Mouse (Mus musculus) heart, embryonic 13.5 days (tissue): ENCODE measurements around the gene Trafd1. TPM values are rescaled to one million over a fixed set of nuclear protein-coding genes. Genes with fewer than 3 reads are reported as not detected.
"Not testable (repeated sequence)": the region's sequence is repeated elsewhere in the genome, so short reads cannot be mapped to it uniquely, and the experiment has no call there.

Experiments used
- ATAC-seq: fragments of 200-750 bp; cut with Nextera tagmentation; 2 replicates; pipeline ENCODE4 v1.8.0; 2017; ENCODE audit warnings: moderate TSS enrichment; ENCODE audit not compliant: insufficient number of reproducible peaks, low FRiP score, low TSS enrichment; ENCODE audit errors: extremely low read depth
- H3K27ac ChIP-seq: fragments of 300-500 bp; sonication (generic); replicated peaks from 2 replicates; pipeline ENCODE4 v1.5.1; 2015; ENCODE audit warnings: moderate library complexity, mild to moderate bottlenecking, inconsistent platforms
- H3K27me3 ChIP-seq: fragments of 300-500 bp; sonication (generic); replicated peaks from 2 replicates; pipeline ENCODE4 v1.6.1; 2015; ENCODE audit warnings: mild to moderate bottlenecking, inconsistent platforms
- H3K36me3 ChIP-seq: fragments of 300-500 bp; sonication (generic); 2 replicates; pipeline ENCODE4 v1.6.1; 2015; ENCODE audit warnings: mild to moderate bottlenecking, inconsistent platforms
- H3K4me1 ChIP-seq: fragments of 300-500 bp; sonication (generic); 2 replicates; pipeline ENCODE4 v1.6.1; 2015; ENCODE audit warnings: inconsistent platforms
- H3K4me2 ChIP-seq: fragments of 300-500 bp; sonication (generic); 2 replicates; pipeline ENCODE4 v1.6.1; 2015; ENCODE audit warnings: inconsistent platforms, mild to moderate bottlenecking, moderate library complexity
- H3K4me3 ChIP-seq: fragments of 300-500 bp; sonication (generic); 2 replicates; pipeline ENCODE4 v1.5.1; 2015; ENCODE audit warnings: moderate library complexity, mild to moderate bottlenecking, inconsistent platforms
- H3K9ac ChIP-seq: fragments of 300-500 bp; sonication (generic); 2 replicates; pipeline ENCODE4 v1.6.1; 2015; ENCODE audit warnings: inconsistent platforms, mild to moderate bottlenecking, moderate library complexity
- H3K9me3 ChIP-seq: fragments of 300-500 bp; sonication (generic); 2 replicates; pipeline ENCODE4 v1.6.1; 2016; ENCODE audit warnings: inconsistent platforms
- WGBS: fragments of 180-500 bp; shearing (Covaris S2); methylation state at CpG from one replicate; pipeline ENCODE4 v1.1.7; 2015; ENCODE audit warnings: mixed read lengths; 5-methylcytosine and 5-hydroxymethylcytosine counted together
- polyA plus RNA-seq: library from polyadenylated mRNA; unstranded; fragments of >200 nt; fragmentation: Nextera tagmentation; extraction: Ambion mirVana; gene quantifications from 2 replicates; pipeline ENCODE4 v1.2.1, GENCODE M21; 2015

The Trafd1 gene
- polyA plus RNA-seq, 1 experiment from 2014 or later = 69.5 TPM

DNA sequence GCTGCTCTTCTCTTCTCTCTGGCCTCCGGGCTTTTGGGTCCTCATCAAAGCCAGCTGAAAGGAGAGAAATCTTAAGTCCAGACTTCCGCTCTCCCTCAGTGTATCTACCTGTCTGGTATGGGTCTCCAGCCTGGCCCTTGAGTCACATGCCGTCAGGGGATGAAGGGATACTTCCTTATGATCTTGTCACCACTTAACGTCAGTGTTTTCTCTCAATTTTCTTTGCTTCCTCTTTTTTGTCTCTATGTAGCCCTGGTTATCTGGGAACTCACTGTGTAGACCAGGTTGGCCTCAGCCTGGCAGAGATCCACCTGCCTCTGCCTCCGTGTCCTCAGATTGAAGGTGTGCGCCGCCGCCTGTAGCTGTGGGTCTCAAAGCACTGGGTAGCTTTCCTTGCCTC is 41.4 kb downstream of the Trafd1 start:
- no peaks in the 10 kb centered on the region for H3K27me3 ChIP-seq
- H3K27ac ChIP-seq = no peak overlapping the region
- H3K4me1 ChIP-seq = no peaks in the 10 kb centered on the region
- no peak overlapping the region for H3K9ac ChIP-seq
- H3K4me2 ChIP-seq = no peak overlapping the region
- ATAC-seq = no peak
- peaks cover 95% of the 10 kb centered on the region for H3K36me3 ChIP-seq
- H3K4me3 ChIP-seq = no peak overlapping the region
- no peaks in the 10 kb centered on the region for H3K9me3 ChIP-seq
- WGBS = 89% methylated on average over 8 of the region's 8 CpGs

- no peaks in the 10 kb centered on the region for H3K27me3 ChIP-seq
- 86% methylated on average over 11 of the region's 11 CpGs for WGBS
- no peak for ATAC-seq
- peaks cover 97% of the 10 kb centered on the region for H3K36me3 ChIP-seq
- no peaks in the 10 kb centered on the region for H3K9me3 ChIP-seq
- no peaks in the 10 kb centered on the region for H3K4me1 ChIP-seq
- no peak overlapping the region for H3K9ac ChIP-seq
- H3K4me2 ChIP-seq = no peak overlapping the region
- no peak overlapping the region for H3K27ac ChIP-seq
- H3K4me3 ChIP-seq = no peak overlapping the region
Measured at GRCm38 (mm10) chr5:121342490-121342889, 42.9 kb downstream of the Trafd1 start.

- Histone ChIP-seq H3K9me3 (no peaks in the 10 kb centered on the region), H3K9ac (0 out of 2 replicates have a peak overlapping the region, but pooled peaks have one; percentile 2), H3K4me2 (no peak overlapping the region), H3K4me3 (no peak overlapping the region), H3K4me1 (no peaks in the 10 kb centered on the region), H3K36me3 (peaks cover 98% of the 10 kb centered on the region), H3K27ac (no peak overlapping the region), H3K27me3 (no peaks in the 10 kb centered on the region)
- no peak for ATAC-seq
- 59% methylated on average over 7 of the region's 7 CpGs for WGBS
Measured at GRCm38 (mm10) chr5:121340965-121341473, 44.4 kb downstream of the Trafd1 start.

DNA sequence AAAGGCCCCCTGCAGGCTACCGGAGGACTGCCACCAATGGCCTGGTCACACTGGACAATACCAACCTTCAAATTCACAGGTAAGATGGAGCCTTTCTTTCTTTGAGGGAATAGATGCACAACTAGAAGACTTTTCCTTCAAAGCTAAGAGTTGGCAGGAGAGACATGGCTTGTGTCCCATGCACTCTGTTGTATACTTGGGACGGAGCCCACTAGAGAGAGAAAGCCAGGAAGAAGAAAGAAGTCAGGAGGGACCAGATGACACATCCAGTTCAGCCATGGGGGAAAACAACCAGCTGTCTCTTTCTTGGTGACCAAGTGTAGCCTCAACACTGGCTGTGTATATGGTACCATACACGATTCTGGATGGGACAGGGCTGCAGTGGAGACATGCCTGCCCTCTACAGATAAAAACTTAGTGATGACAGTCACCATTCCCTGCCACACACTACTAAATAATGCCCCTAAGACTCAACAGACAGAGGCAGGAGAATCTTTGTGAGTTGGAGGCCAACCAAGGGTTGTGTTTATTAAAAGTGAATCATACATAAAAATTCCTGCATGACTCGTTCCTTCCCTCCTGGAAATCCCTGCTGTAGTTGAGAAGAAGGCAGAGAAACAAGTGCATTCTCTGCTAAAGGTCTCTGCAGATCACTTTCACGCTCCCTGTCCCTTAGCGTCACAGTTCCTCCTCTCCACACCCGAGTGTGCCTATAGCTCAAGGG is 45.8 kb downstream of the Trafd1 start:
- WGBS = 87% methylated on average over 7 of the region's 7 CpGs

GRCm38 (mm10) chr5:121336776-121337175 is 48.7 kb downstream of the Trafd1 start:
- H3K4me1 ChIP-seq = no peaks in the 10 kb centered on the region
- peaks cover 98% of the 10 kb centered on the region for H3K36me3 ChIP-seq
- H3K4me3 ChIP-seq = no peak overlapping the region
- no peak overlapping the region for H3K4me2 ChIP-seq
- H3K9me3 ChIP-seq = no peaks in the 10 kb centered on the region
- H3K9ac ChIP-seq = no peak overlapping the region
- WGBS = 91% methylated on average over 6 of the region's 6 CpGs
- no peak for ATAC-seq
- H3K27me3 ChIP-seq = no peaks in the 10 kb centered on the region
- no peak overlapping the region for H3K27ac ChIP-seq

More for the DNA sequence above, 45.8 kb downstream of the Trafd1 start:
- Histone ChIP-seq H3K9ac (no peak overlapping the region), H3K4me1 (no peaks in the 10 kb centered on the region), H3K9me3 (no peaks in the 10 kb centered on the region), H3K36me3 (peaks cover 98% of the 10 kb centered on the region), H3K4me3 (no peak overlapping the region), H3K4me2 (no peak overlapping the region), H3K27me3 (no peaks in the 10 kb centered on the region), H3K27ac (no peak overlapping the region)
- no peak for ATAC-seq

- H3K36me3 ChIP-seq = peaks cover 98% of the 10 kb centered on the region
- 83% methylated on average over 3 of the region's 3 CpGs for WGBS
- no peak overlapping the region for H3K27ac ChIP-seq
- H3K4me1 ChIP-seq = no peaks in the 10 kb centered on the region
- no peaks in the 10 kb centered on the region for H3K9me3 ChIP-seq
- H3K4me3 ChIP-seq = no peak overlapping the region
- no peak for ATAC-seq
- H3K9ac ChIP-seq = no peak overlapping the region
- no peaks in the 10 kb centered on the region for H3K27me3 ChIP-seq
- H3K4me2 ChIP-seq = no peak overlapping the region
Measured at GRCm38 (mm10) chr5:121336009-121336408, 49.4 kb downstream of the Trafd1 start.

GRCm38 (mm10) chr5:121335426-121335825 is 50.0 kb downstream of the Trafd1 start:
- no peak overlapping the region for H3K4me2 ChIP-seq
- peaks cover 98% of the 10 kb centered on the region for H3K36me3 ChIP-seq
- H3K27ac ChIP-seq = no peak overlapping the region
- no peaks in the 10 kb centered on the region for H3K27me3 ChIP-seq
- H3K4me1 ChIP-seq = no peaks in the 10 kb centered on the region
- WGBS = 91% methylated on average over 4 of the region's 4 CpGs
- H3K9me3 ChIP-seq = no peaks in the 10 kb centered on the region
- no peak for ATAC-seq
- no peak overlapping the region for H3K9ac ChIP-seq
- no peak overlapping the region for H3K4me3 ChIP-seq

DNA sequence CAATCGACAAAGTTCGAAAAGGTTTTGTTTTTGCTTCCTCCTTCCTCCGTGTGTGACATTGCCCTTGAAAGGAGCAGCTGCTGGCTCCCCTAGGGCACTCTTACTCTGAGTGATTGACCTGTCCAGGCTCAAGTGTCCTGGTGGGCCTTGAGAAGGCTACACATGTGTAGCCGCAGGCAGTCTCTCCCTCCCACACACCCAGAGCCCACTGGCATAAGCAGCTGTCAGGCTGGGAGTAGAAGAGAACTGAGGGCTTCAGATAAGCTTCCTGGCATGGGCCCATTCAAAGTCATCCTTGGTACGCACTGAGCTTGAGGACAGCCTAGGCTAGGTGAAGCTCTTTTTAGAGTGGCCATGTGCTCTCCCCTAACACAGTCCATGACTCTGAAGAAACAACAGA is 51.0 kb downstream of the Trafd1 start:
- 85% methylated on average over 5 of the region's 5 CpGs for WGBS
- Histone ChIP-seq H3K4me2 (no peak overlapping the region), H3K4me3 (no peak overlapping the region), H3K4me1 (no peaks in the 10 kb centered on the region), H3K27ac (no peak overlapping the region), H3K9ac (no peak overlapping the region), H3K9me3 (no peaks in the 10 kb centered on the region), H3K27me3 (no peaks in the 10 kb centered on the region), H3K36me3 (peaks cover 94% of the 10 kb centered on the region)
- ATAC-seq = no peak

GRCm38 (mm10) chr5:121333976-121334375 is 51.5 kb downstream of the Trafd1 start:
- 91% methylated on average over 9 of the region's 9 CpGs for WGBS
- Histone ChIP-seq H3K36me3 (peaks cover 94% of the 10 kb centered on the region), H3K4me2 (no peak overlapping the region)

GRCm38 (mm10) chr5:121331731-121332130 is 53.7 kb downstream of the Trafd1 start:
- no peak for ATAC-seq
- Histone ChIP-seq H3K36me3 (peaks cover 90% of the 10 kb centered on the region), H3K4me1 (no peaks in the 10 kb centered on the region), H3K9ac (no peak overlapping the region), H3K4me2 (no peak overlapping the region), H3K9me3 (no peaks in the 10 kb centered on the region), H3K27ac (no peak overlapping the region), H3K27me3 (no peaks in the 10 kb centered on the region), H3K4me3 (no peak overlapping the region)
- 91% methylated on average over 10 of the region's 10 CpGs for WGBS

More at GRCm38 (mm10) chr5:121333976-121334375, 51.5 kb downstream of the Trafd1 start:
- H3K9me3 ChIP-seq = no peaks in the 10 kb centered on the region
- H3K27ac ChIP-seq = no peak overlapping the region
- no peak overlapping the region for H3K9ac ChIP-seq
- no peaks in the 10 kb centered on the region for H3K27me3 ChIP-seq
- ATAC-seq = no peak
- H3K4me3 ChIP-seq = no peak overlapping the region
- H3K4me1 ChIP-seq = no peaks in the 10 kb centered on the region

DNA sequence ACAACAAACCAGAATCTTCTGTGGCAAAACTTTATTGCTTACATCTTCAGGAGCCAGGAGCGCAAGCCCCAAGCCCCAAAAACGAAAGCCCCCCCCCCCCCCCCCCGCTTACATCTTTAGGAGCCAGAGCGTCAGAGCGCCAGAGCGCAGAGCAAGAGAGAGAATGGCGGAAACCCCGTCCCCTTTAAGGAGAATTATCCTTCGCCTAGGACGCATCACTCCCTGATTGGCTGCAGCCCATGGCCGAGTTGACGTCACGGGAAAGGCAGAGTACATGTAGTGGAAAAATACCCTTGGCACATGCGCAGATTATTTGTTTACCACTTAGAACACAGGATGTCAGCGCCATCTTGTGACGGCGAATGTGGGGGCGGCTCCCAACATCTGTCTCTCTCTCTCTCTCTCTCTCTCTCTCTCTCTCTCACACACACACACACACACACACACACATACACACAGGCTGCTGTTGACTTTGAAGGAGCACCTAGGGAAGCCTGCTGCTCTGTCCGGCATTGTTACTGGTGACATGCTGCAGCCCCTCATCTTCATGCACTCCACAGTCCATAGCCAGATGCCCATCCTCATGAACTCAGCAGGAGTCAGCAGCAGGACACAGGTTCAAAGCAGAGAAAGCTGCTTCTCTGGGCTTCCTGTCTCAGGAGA is 55.1 kb downstream of the Trafd1 start:
- H3K4me2 ChIP-seq = peak overlapping the region; percentile 60
- H3K9me3 ChIP-seq, ATAC-seq, H3K27me3 ChIP-seq, H3K4me1 ChIP-seq: not testable (repeated sequence)
- H3K4me3 ChIP-seq = peak overlapping the region; percentile 39
- peaks cover 90% of the 10 kb centered on the region for H3K36me3 ChIP-seq
- WGBS = 76% methylated on average over 12 of the region's 19 CpGs
- H3K9ac ChIP-seq = peak overlapping the region; percentile 76; the same call in 1 of the 2 replicates
- peak overlapping the region; percentile 77 for H3K27ac ChIP-seq
